Mouse (Mus musculus): Measurements from ENCODE around the gene Hes1. TPM values are rescaled to one million over a fixed set of nuclear protein-coding genes. Genes with fewer than 3 reads are reported as not detected.
A peak's percentile ranks its signal among the peaks of the same experiment; 100 is the strongest.

Hes1 gene
- polyA plus RNA-seq, 1 experiment = 106 TPM

DNA sequence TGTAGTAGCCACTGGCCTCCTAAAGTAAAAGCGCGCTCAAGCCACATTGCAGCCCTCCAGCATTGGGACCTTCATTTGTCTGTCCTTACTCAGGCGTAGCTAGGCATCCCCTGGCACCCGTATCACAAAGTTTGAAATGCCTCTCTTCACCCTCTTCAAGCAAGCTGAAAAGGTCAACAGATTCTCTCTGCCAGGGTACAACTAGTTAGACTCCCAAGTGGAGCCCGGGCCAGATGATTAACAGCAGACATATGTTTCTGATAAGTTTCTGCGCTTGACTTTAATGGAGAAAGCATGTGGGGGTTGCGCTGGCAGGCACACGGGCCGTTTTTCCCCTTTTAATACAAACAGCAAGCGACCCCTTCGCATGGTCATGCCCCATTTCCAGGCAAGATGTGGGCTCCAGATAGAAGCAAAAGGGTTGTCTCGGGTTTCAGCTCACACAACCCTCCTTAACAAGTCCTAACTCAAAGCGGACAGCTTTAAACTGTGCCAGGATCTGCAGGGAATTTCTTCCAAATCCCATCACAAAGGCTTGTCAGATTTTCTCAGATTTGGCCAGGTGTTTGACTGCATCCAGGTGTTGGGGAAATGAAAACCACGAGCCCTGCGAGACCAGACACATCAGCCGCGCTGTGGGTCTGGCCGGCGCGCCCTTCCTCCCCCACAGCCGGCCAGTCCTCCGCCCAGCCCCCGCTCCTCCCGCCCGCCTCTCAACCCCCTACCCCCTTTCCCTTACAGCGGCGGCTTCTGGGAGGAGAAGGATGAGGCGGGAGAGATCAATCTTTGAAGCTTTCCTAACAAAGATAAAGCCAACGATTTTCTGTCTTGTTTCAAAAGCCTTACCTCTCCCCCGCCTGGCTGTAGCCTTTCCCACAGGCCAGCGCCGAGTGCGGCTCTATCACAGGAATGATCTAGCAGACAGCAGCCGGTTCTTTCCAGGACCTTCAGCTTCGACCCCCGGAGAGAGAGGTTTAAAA, 4.1 kb downstream of the Hes1 start:
- TF ChIP-seq CTCF (IDR thresholded peaks at IDR 0.05; ENCODE audit: borderline replicate concordance, insufficient read depth, low read length) (no peak), POLR2A (IDR thresholded peaks at IDR 0.05; ENCODE audit: low read depth, low read length) (peak; percentile 42)
- no peaks in the 10 kb centered on the region for H3K4me1 ChIP-seq (ENCODE audit: control insufficient read depth, insufficient read depth, low read length)
- H3K4me3 ChIP-seq (ENCODE audit: insufficient read depth, low read length) = peak overlapping the region; percentile 43
- H3K27ac ChIP-seq (ENCODE audit: insufficient read depth, low read length) = peak overlapping the region; percentile 72

DNA sequence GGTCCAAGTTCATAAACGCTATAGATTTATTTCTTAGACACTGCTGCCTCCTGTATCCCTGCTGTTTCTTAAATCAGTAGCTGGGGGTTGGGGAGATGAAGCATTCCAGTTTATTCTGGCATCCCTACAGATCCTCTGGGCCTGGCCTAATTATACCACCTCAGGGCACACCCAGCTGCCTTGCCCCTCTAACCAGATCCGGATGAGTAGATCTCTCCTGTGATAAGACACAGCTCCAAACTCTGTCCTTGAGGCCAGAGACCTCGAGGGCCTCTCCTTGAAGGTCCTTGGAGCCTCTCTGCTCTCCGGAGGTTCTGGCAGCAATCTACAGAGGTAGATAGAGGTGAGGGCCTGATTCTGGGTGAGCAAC, 5.4 kb downstream of the Hes1 start:
- H3K4me3 ChIP-seq (ENCODE audit: insufficient read depth, low read length) = peak overlapping the region; percentile 6; the same call in 1 of the 2 replicates
- peak overlapping the region; percentile 88 for H3K27ac ChIP-seq (ENCODE audit: insufficient read depth, low read length)
- TF ChIP-seq CTCF (IDR thresholded peaks at IDR 0.05; ENCODE audit: borderline replicate concordance, insufficient read depth, low read length) (no peak), POLR2A (IDR thresholded peaks at IDR 0.05; ENCODE audit: low read depth, low read length) (peak; percentile 7; the same call in 1 of the 2 replicates)
- H3K4me1 ChIP-seq (ENCODE audit: control insufficient read depth, insufficient read depth, low read length) = no peaks in the 10 kb centered on the region

DNA sequence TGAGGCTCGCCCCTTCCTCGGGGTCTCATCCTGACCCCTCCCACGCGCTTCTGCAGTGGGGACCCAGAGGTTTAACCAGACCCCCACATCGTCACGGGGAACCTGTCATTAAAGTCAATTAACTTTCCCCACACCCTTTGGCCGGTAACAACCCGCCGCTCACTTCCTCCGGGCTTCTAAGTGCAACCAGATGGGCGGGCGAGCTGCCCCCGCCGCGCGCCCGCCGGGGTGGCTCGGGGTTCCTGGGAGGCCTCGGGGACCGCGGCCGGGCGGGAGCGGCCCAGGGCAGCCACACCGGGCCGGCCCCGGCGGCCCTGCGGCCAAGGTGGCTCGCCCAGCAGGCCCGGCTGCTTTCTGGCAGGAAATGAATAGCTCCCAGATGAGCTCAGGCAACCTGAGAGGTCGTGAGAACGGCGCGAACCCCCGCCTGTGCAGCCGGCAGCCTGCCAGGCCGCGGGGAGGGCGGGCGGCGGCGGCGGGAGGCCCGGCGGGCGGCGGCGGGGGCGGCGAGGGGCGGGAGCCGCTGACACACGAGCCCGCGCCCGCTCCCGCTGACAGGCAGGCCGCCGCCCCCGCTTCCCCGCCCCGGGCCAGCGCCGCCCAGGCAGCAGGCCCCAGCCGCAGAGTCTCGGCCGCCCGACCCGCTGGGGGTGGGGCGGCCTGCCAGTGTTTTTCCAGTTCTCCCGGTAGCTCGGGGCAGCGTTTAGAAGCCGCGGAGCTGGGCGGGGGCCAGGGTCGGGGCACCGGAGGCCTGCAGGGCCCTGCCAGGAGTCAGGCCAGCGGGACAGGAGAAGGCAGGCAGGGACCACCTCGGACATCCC, 6.0 kb downstream of the Hes1 start:
- H3K4me1 ChIP-seq (ENCODE audit: control insufficient read depth, insufficient read depth, low read length) = no peaks in the 10 kb centered on the region
- H3K4me3 ChIP-seq (ENCODE audit: insufficient read depth, low read length) = peak overlapping the region; percentile 6; the same call in 1 of the 2 replicates
- peak overlapping the region; percentile 88 for H3K27ac ChIP-seq (ENCODE audit: insufficient read depth, low read length)
- TF ChIP-seq CTCF (IDR thresholded peaks at IDR 0.05; ENCODE audit: borderline replicate concordance, insufficient read depth, low read length) (no peak), POLR2A (IDR thresholded peaks at IDR 0.05; ENCODE audit: low read depth, low read length) (0 out of 2 replicates have a peak, but pooled peaks have one; percentile 8)

GRCm38 (mm10) chr16:30070771-30071191, 6.6 kb downstream of the Hes1 start:
- Histone ChIP-seq H3K27ac (ENCODE audit: insufficient read depth, low read length) (peak overlapping the region; percentile 80), H3K4me3 (ENCODE audit: insufficient read depth, low read length) (0 out of 2 replicates have a peak overlapping the region, but pooled peaks have one; percentile 6), H3K4me1 (ENCODE audit: control insufficient read depth, insufficient read depth, low read length) (no peaks in the 10 kb centered on the region)
- TF ChIP-seq POLR2A (IDR thresholded peaks at IDR 0.05; ENCODE audit: low read depth, low read length) (peak; percentile 26; the same call in 1 of the 2 replicates), CTCF (IDR thresholded peaks at IDR 0.05; ENCODE audit: borderline replicate concordance, insufficient read depth, low read length) (no peak)

DNA sequence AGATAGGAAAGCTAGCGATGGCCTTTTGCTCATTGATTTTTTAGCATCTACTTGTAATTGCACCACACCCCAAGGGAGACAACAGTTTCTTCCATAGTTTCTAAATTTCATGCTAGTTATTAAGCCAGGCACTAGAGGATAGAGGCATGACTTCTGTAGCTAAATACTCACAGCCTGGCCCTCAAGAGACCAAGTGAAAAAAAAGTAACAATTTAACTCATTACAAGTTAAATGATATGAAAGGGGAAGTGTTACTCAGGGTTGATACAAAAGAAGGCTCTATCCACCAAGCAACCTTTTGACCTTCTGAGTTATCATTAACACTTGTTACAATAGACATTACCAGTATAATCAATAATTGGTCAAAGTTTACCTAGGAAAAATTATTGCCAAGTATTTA, 9.1 kb downstream of the Hes1 start:
- TF ChIP-seq CTCF (IDR thresholded peaks at IDR 0.05; ENCODE audit: borderline replicate concordance, insufficient read depth, low read length) = no peak
- no peak for TF ChIP-seq POLR2A (IDR thresholded peaks at IDR 0.05; ENCODE audit: low read depth, low read length)
- Histone ChIP-seq H3K27ac (ENCODE audit: insufficient read depth, low read length) (no peak overlapping the region), H3K4me3 (ENCODE audit: insufficient read depth, low read length) (no peak overlapping the region), H3K4me1 (ENCODE audit: control insufficient read depth, insufficient read depth, low read length) (no peaks in the 10 kb centered on the region)

DNA sequence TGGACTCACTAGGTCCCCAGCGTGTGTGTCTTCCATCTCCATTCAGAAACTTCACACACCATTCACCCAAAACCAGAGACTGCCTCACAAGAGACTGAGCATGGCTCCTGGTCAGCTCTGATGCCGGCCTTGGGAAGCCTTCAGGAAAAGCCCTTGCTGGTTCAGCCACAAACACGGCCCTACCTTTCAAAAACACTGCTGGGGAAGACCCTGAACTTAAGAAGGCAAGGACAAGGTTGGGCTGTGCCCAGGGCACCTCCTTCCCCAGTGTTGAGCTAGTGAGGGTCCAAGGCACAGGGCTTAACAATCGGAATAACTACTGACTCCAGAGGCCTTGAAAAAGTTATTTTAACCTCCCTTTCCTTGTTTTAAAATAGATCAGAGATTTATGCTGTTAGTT, 17.3 kb downstream of the Hes1 start:
- Histone ChIP-seq H3K4me1 (ENCODE audit: control insufficient read depth, insufficient read depth, low read length) (no peaks in the 10 kb centered on the region), H3K4me3 (ENCODE audit: insufficient read depth, low read length) (no peak overlapping the region), H3K27ac (ENCODE audit: insufficient read depth, low read length) (no peak overlapping the region)
- TF ChIP-seq CTCF (IDR thresholded peaks at IDR 0.05; ENCODE audit: borderline replicate concordance, insufficient read depth, low read length) = no peak
- no peak for TF ChIP-seq POLR2A (IDR thresholded peaks at IDR 0.05; ENCODE audit: low read depth, low read length)

GRCm38 (mm10) chr16:30081980-30082379, 17.8 kb downstream of the Hes1 start:
- TF ChIP-seq POLR2A (IDR thresholded peaks at IDR 0.05; ENCODE audit: low read depth, low read length) = no peak
- Histone ChIP-seq H3K4me1 (ENCODE audit: control insufficient read depth, insufficient read depth, low read length) (no peaks in the 10 kb centered on the region), H3K4me3 (ENCODE audit: insufficient read depth, low read length) (no peak overlapping the region), H3K27ac (ENCODE audit: insufficient read depth, low read length) (no peak overlapping the region)

DNA sequence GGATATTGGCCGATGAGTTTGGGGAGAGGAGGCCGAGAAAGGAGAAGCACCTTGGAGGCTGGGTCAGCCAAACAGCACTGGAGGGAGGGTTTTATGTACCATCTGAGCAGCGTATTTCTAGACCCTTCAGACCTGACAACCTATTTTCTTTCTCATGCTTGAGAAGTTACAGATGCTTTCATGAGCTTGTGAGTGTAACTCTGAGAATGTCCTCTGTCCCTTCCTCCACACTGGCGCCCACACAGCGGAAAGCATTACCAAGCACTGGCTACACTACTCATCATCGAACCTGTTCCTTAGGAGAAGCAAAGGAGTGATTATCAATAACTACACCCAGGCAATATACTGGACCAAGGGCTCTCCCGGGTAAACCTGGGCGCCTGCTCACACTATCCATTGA, 18.8 kb downstream of the Hes1 start:
- H3K4me3 ChIP-seq (ENCODE audit: insufficient read depth, low read length) = no peak overlapping the region
- no peaks in the 10 kb centered on the region for H3K4me1 ChIP-seq (ENCODE audit: control insufficient read depth, insufficient read depth, low read length)
- TF ChIP-seq CTCF (IDR thresholded peaks at IDR 0.05; ENCODE audit: borderline replicate concordance, insufficient read depth, low read length) (no peak), POLR2A (IDR thresholded peaks at IDR 0.05; ENCODE audit: low read depth, low read length) (no peak)
- H3K27ac ChIP-seq (ENCODE audit: insufficient read depth, low read length) = no peak overlapping the region

DNA sequence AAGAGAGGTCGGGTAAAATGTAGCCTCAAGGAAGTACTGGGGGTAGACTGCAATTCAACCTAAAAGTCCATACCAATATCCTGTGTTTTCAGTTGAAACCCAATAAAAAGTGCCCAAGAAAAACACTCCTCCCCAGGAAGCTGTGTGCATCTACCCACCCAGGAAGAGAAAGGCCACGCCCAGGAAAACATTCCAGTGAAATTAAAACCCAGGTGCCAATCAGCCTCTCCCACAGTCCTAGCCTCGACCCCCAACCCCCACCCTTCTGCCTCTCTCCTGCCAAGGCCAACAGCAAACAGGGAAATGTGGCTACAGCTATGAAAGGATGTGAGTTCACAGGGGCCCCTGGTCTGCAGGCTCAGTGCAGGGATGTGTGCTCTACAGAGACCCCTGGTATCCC, 19.4 kb downstream of the Hes1 start:
- H3K4me1 ChIP-seq (ENCODE audit: control insufficient read depth, insufficient read depth, low read length) = no peaks in the 10 kb centered on the region
- TF ChIP-seq CTCF (IDR thresholded peaks at IDR 0.05; ENCODE audit: borderline replicate concordance, insufficient read depth, low read length) = no peak
- TF ChIP-seq POLR2A (IDR thresholded peaks at IDR 0.05; ENCODE audit: low read depth, low read length) = no peak
- H3K27ac ChIP-seq (ENCODE audit: insufficient read depth, low read length) = no peak overlapping the region
- no peak overlapping the region for H3K4me3 ChIP-seq (ENCODE audit: insufficient read depth, low read length)
